Mouse (Mus musculus) neural tube, embryonic 14.5 days (tissue): ENCODE data around the gene Gid4. TPM values are rescaled to one million over a fixed set of nuclear protein-coding genes. Genes with fewer than 3 reads are reported as not detected.

Experiments used
- ATAC-seq: fragments of 200-750 bp; cut with Nextera tagmentation; 2 replicates; pipeline ENCODE4 v1.8.0; 2017; ENCODE audit warnings: low read depth, mild to moderate bottlenecking, moderate TSS enrichment, moderate library complexity
- H3K27ac ChIP-seq: fragments of 300-500 bp; sonication (generic); 2 replicates; pipeline ENCODE4 v1.5.1; 2014; ENCODE audit warnings: low read depth, mild to moderate bottlenecking, control low read depth, low read length, moderate library complexity, mixed read lengths
- H3K27me3 ChIP-seq: fragments of 300-500 bp; sonication (generic); 2 replicates; pipeline ENCODE4 v1.6.1; 2014; ENCODE audit warnings: low read length; ENCODE audit not compliant: control insufficient read depth, insufficient read depth
- H3K36me3 ChIP-seq: fragments of 300-500 bp; sonication (generic); 2 replicates; pipeline ENCODE4 v1.6.1; 2014; ENCODE audit warnings: low read length, mixed read lengths; ENCODE audit not compliant: control insufficient read depth, insufficient read depth
- H3K4me1 ChIP-seq: fragments of 300-500 bp; sonication (generic); 2 replicates; pipeline ENCODE4 v1.6.1; 2014; ENCODE audit warnings: low read length; ENCODE audit not compliant: control insufficient read depth, insufficient read depth
- H3K4me2 ChIP-seq: fragments of 300-500 bp; sonication (generic); 2 replicates; pipeline ENCODE4 v1.6.1; 2014; ENCODE audit warnings: mild to moderate bottlenecking, low read depth, low read length, control low read depth
- H3K4me3 ChIP-seq: fragments of 300-500 bp; sonication (generic); 2 replicates; pipeline ENCODE4 v1.5.1; 2014; ENCODE audit warnings: low read depth, low read length, control low read depth, mixed read lengths
- H3K9ac ChIP-seq: fragments of 300-500 bp; sonication (generic); replicated peaks from 2 replicates; pipeline ENCODE4 v1.6.1; 2014; ENCODE audit warnings: low read depth, mild to moderate bottlenecking, control low read depth, low read length, mixed read lengths
- H3K9me3 ChIP-seq: fragments of 300-500 bp; sonication (generic); 2 replicates; pipeline ENCODE4 v1.6.1; 2016; ENCODE audit warnings: low read length; ENCODE audit not compliant: control insufficient read depth
- WGBS: fragments of 180-500 bp; shearing (Covaris S2); extraction: QIAGEN DNeasy Blood & Tissue Kit; methylation state at CpG from one replicate; pipeline ENCODE4 v1.1.7; 2014; 5-methylcytosine and 5-hydroxymethylcytosine counted together
- polyA plus RNA-seq: library from polyadenylated mRNA; unstranded; fragments of >200 nt; fragmentation: Nextera tagmentation; extraction: Ambion mirVana; gene quantifications from 2 replicates; pipeline ENCODE4 v1.2.1, GENCODE M21; 2014

Gene Gid4
- 26.6 and 27.6 TPM in 2 replicates for polyA plus RNA-seq

DNA sequence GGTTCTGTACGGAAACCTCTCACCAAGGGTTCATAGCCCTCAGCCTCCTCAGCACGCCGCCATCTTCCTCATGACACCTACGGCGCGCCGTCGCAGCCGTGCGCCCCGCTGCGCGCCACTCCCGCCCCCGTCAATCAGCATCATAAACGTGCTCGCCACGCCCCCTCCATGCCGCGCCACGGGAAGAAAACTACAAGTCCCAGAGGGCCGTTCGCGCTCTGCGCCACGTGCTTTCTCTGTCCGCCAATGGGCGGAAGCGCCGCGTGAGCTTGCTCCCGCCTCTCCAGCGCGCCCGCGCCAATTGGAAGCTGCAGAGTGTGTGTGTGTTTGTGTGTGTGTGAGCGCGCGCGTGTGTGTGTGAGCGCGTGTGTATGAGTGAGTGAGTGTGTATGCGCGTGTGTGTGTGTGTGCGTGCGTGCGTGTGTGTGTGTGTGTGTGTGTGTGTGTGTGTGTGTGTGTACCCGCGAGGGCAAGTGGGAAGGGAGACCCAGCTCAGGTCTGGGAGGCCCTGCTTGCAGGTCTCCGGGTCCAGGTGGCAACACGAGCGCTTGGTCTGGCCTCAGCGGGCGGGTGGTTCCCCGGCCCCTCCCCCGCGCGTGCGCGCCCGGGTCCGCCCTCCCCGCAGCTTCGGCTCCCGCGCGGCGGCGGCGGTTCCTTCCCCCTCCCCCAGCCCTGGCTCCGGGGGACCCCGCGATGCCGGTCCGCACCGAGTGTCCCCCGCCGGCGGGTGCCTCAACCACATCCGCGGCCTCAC lies at the start of gene Gid4:
Gid4 (plus strand) TSS at position 183 of the 754 bp plus-strand sequence.
- peak; percentile 96 for ATAC-seq
- Histone ChIP-seq H3K9me3 (no peaks in the 10 kb centered on the region), H3K4me2 (peak within 1 kb of the TSS; percentile 94), H3K4me3 (peak within 1 kb of the TSS; percentile 85), H3K27me3 (no peaks in the 10 kb centered on the region), H3K9ac (peak within 1 kb of the TSS; percentile 83), H3K36me3 (no peaks in the 10 kb centered on the region), H3K4me1 (peaks cover 18% of the 10 kb centered on the region), H3K27ac (peak within 1 kb of the TSS; percentile 86)
- WGBS: 1% methylated on average over 40 of the region's 81 CpGs

DNA sequence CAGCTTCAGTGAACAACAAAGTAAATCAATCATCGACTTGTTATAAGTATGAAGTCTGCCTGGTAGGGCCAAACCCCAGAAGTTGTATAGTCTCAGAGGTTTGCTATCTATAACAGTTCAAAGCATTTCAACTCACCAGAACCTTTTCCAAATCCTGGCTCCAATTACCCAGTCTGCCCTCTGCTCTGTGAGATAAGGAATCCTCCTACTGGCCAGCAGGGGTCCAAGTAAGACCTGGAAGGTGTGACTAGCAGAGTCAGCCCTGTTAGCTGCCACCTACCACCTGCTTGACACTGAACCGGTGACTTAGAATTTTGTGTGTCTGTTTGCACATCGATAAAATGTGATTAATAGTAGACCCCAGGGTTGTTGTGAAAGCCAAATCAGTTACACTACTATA lies 49.7 kb upstream of the Gid4 start:
- no peaks in the 10 kb centered on the region for H3K36me3 ChIP-seq
- H3K4me2 ChIP-seq: no peak overlapping the region
- no peak for ATAC-seq

DNA sequence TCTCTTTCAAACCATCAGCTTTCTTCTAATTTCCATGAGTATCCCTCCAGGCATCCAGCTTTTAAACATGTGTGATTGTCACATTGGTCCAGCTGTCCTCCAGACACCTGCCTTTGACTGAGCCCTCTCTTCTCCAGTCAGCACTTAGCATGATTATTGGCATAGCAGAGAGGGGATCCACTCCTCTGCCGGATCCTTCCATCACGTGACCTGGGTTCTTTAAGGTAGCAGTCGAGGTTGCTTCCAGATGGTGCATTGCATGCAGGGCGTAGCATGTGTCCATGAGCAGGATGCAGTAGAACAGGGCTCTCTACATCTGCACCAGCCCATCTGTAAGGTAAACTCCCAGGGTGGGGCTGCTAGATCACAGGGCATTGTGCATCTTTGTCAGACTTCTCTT lies 48.0 kb upstream of the Gid4 start:
- no peak for ATAC-seq
- Histone ChIP-seq H3K9ac (no peak overlapping the region), H3K27ac (no peak overlapping the region), H3K4me3 (no peak overlapping the region), H3K36me3 (no peaks in the 10 kb centered on the region), H3K9me3 (no peaks in the 10 kb centered on the region), H3K27me3 (no peaks in the 10 kb centered on the region), H3K4me2 (no peak overlapping the region), H3K4me1 (no peaks in the 10 kb centered on the region)
- WGBS: 76% methylated on average over 4 of the region's 4 CpGs

More for the DNA sequence above, 49.7 kb upstream of the Gid4 start:
- H3K27ac ChIP-seq: no peak overlapping the region
- no peak overlapping the region for H3K9ac ChIP-seq
- H3K27me3 ChIP-seq: no peaks in the 10 kb centered on the region
- H3K9me3 ChIP-seq: no peaks in the 10 kb centered on the region
- 74% methylated on average over 3 of the region's 3 CpGs for WGBS
- no peaks in the 10 kb centered on the region for H3K4me1 ChIP-seq
- H3K4me3 ChIP-seq: no peak overlapping the region

DNA sequence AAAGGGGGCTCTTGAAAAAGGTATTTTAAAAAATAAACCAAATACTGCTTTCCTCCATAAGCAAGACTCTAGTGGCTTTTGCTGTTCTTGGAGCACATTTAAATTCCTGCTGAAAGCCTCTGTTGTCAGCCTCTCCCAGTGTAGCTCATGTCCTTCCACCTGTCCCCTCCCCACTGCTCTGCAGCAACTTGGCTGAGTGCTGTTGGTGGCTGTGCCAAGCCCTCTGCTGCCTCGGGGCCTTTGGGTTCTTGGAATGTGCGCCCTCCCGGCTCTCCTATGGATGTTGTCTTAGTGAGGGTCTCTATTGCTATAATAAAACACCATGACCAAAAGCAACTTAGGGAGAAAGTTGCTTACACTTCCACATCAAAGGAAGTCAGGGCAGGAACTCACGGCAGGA lies 47.5 kb upstream of the Gid4 start:
- H3K9ac ChIP-seq: no peak overlapping the region
- no peak for ATAC-seq
- H3K4me3 ChIP-seq: no peak overlapping the region
- no peaks in the 10 kb centered on the region for H3K27me3 ChIP-seq
- no peak overlapping the region for H3K4me2 ChIP-seq
- H3K4me1 ChIP-seq: no peaks in the 10 kb centered on the region
- 36% methylated on average over 4 of the region's 4 CpGs for WGBS
- H3K9me3 ChIP-seq: no peaks in the 10 kb centered on the region
- no peak overlapping the region for H3K27ac ChIP-seq
- no peaks in the 10 kb centered on the region for H3K36me3 ChIP-seq

DNA sequence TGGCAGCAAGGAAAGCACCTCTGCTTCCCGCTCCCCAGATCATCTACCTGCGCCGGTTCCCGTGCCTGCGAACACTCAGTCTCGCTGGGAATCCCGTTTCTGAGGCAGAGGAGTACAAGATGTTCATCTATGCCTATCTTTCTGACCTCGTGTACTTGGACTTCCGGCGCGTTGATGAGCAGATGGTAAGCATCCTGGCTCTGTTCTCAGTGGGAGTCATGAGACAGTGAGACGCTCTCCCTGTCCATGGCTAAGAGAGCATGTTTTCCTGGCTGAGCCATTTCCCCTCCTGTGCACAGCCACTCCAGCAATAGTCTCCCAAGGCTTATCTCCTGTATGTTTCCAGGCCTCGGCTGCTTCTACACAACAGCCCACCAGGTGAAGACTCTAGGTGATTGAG lies 46.5 kb upstream of the Gid4 start:
- Histone ChIP-seq H3K4me3 (no peak overlapping the region), H3K4me2 (no peak overlapping the region), H3K27me3 (no peaks in the 10 kb centered on the region), H3K9ac (no peak overlapping the region), H3K9me3 (no peaks in the 10 kb centered on the region), H3K36me3 (no peaks in the 10 kb centered on the region), H3K4me1 (no peaks in the 10 kb centered on the region), H3K27ac (no peak overlapping the region)
- ATAC-seq: no peak
- 87% methylated on average over 13 of the region's 13 CpGs for WGBS

DNA sequence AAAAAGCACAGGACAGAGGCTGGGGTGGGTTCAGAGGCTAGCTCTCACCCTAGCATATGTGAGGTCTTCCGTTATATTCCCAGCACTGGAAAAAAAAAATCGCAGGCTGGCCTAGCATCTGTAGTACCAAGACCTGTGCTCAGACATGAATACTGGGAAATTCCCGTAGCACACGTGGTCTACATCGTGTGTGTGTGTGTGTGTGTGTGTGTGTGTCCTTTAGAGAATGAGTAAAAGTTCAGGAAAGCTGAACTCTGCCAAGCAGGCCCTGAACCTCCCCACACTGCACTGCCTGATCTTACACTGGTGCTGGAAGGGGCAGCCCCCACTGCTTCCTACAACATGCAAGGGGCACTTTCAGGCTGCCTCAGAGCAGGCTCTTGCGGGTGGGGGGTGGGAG lies 42.5 kb upstream of the Gid4 start:
- Histone ChIP-seq H3K4me1 (no peaks in the 10 kb centered on the region), H3K4me3 (no peak overlapping the region), H3K9ac (no peak overlapping the region), H3K9me3 (no peaks in the 10 kb centered on the region), H3K36me3 (no peaks in the 10 kb centered on the region), H3K27me3 (no peaks in the 10 kb centered on the region), H3K4me2 (no peak overlapping the region), H3K27ac (no peak overlapping the region)
- WGBS: 83% methylated on average over 6 of the region's 6 CpGs
- no peak for ATAC-seq

DNA sequence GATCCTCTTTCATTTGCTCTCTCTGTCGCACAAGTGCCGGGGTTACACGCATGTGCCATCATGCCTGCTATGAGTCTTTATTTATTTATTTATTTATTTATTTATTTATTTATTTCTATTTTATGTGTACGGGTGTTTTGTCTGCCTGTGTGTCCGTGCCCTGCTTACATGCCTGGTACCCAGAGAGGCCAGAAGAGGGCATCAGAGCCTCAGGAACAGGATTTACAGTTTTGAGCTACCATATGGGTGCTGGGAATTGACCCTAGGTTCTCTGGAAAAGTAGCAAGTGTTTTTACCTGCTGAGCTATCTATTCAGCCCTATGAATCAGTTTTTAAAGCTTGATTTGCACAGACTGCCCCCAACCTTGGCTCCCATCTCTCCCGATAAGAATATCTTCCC lies 33.4 kb upstream of the Gid4 start:
- H3K36me3 ChIP-seq: no peaks in the 10 kb centered on the region
- no peaks in the 10 kb centered on the region for H3K9me3 ChIP-seq
- no peak overlapping the region for H3K9ac ChIP-seq
- H3K4me3 ChIP-seq: no peak overlapping the region
- WGBS: 90% methylated on average over 6 of the region's 6 CpGs
- H3K4me2 ChIP-seq: no peak overlapping the region
- H3K27ac ChIP-seq: no peak overlapping the region
- no peaks in the 10 kb centered on the region for H3K27me3 ChIP-seq
- no peak for ATAC-seq
- peaks cover 18% of the 10 kb centered on the region for H3K4me1 ChIP-seq

DNA sequence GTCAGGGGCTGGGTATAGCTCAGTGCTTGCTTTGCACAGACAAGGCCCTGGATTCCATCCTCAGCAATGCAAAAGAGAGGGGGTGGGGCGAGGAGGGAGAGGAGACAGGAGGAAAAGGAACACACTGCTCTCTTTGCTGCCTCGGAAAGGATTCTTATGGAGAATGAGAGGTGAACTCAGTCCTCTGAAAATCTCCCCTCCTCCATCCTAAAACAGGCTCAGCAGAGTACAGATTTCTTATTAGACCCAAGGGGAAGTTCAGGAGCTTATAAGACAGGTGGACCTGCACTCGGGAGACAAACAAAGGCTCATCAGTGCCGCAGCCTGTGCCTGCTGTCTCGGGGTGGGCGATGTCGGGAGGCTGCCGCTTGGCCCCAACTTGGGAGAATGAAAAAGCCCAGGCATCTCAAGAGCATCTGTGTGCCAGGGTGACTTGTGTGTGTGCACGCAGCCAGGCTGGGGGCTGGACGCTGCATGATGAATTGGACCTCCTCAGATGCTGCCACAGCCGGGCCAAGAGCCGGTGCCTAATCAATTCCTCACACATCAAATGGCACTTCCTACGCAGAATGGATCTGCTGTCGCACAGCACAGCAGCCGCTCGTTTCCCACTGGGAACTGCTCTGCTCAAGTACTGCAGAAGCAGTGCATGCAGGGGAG lies 32.1 kb upstream of the Gid4 start:
- H3K36me3 ChIP-seq: no peaks in the 10 kb centered on the region
- H3K4me1 ChIP-seq: peaks cover 18% of the 10 kb centered on the region
- H3K9me3 ChIP-seq: no peaks in the 10 kb centered on the region
- WGBS: 3% methylated on average over 16 of the region's 16 CpGs
- peak overlapping the region; percentile 93 for H3K27ac ChIP-seq
- H3K9ac ChIP-seq: peak overlapping the region; percentile 57
- H3K4me3 ChIP-seq: peak overlapping the region; percentile 3; the same call in 1 of the 2 replicates
- H3K27me3 ChIP-seq: no peaks in the 10 kb centered on the region
- peak overlapping the region; percentile 41 for H3K4me2 ChIP-seq
- peak; percentile 84 for ATAC-seq

DNA sequence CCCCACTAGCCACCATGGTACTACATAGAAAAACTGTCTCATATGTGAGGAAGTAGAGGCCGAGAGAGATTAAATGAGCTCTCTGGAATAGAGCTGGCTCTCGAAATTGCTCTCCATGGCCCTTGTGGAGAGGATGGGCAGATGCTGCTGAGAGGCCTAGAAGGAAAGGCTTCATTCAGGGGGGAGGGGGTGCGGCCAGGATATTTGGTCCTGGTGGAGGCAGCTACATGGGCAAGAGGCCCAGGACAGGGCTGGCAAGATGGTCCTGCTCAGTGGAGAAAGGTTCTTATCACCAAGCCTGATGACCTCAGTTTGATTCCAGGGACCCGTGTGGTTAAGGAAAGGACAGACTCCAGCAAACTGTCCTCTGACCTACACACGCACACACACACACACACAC lies 31.0 kb upstream of the Gid4 start:
- Histone ChIP-seq H3K27ac (peak overlapping the region; percentile 93), H3K36me3 (no peaks in the 10 kb centered on the region), H3K9me3 (no peaks in the 10 kb centered on the region), H3K9ac (no peak overlapping the region), H3K4me2 (no peak overlapping the region), H3K27me3 (no peaks in the 10 kb centered on the region), H3K4me1 (peaks cover 18% of the 10 kb centered on the region), H3K4me3 (no peak overlapping the region)
- ATAC-seq: no peak
- 71% methylated on average over 5 of the region's 5 CpGs for WGBS
